Mouse (Mus musculus): ENCODE results near the gene Apobec1. TPM values are rescaled to one million over a fixed set of nuclear protein-coding genes. Genes with fewer than 3 reads are reported as not detected.

The Apobec1 gene
- total and polyA plus RNA-seq, 3 experiments = 4.5 to 5.8 TPM; not detected in 1

- Histone ChIP-seq H3K79me2 (ENCODE audit: control insufficient read depth, insufficient read depth, low read length, poor library complexity) (peaks cover 24% of the 10 kb centered on the region), H3K9me3 (replicated peaks; ENCODE audit: insufficient read depth, low read length) (no peaks in the 10 kb centered on the region), H3K36me3 (ENCODE audit: control insufficient read depth in 1 of 2, insufficient read depth in 2 of 2, low read length in 2 of 2) (peaks cover 0 to 17% of the 10 kb centered on the region in 2 experiments; a peak in 3 of 4 replicates), H3K27me3 (ENCODE audit: control insufficient read depth in 1 of 2, insufficient read depth in 2 of 2, low read length in 2 of 2) (no peaks in the 10 kb centered on the region), H3K4me3 (ENCODE audit: control insufficient read depth in 1 of 2, insufficient read depth in 1 of 2, low read depth in 2 of 2, low read length in 2 of 2) (peak overlapping the region; percentile 66 to 76), H3K9ac (ENCODE audit: control insufficient read depth, low read depth, low read length, poor library complexity, severe bottlenecking) (peak overlapping the region; percentile 78), H3K4me1 (ENCODE audit: control insufficient read depth in 1 of 2, insufficient read depth in 2 of 2, low read length in 2 of 2) (peaks cover 7 to 22% of the 10 kb centered on the region in 2 experiments), H3K27ac (ENCODE audit: control insufficient read depth, low read depth, low read length) (peak overlapping the region; percentile 86)
- peak; percentile 69 for DNase-seq (ENCODE audit: low read depth, low spot score)
- TF ChIP-seq MAZ (IDR thresholded peaks at IDR 0.05; ENCODE audit: low read depth, low read length) = no peak
- no peak; the same call in 1 of the 2 replicates for TF ChIP-seq ETS1 (IDR thresholded peaks at IDR 0.05; ENCODE audit: low read depth, low read length)
- TF ChIP-seq USF2 (IDR thresholded peaks at IDR 0.05; ENCODE audit: borderline replicate concordance in 1 of 2, insufficient read depth in 1 of 2, low read depth in 1 of 2, low read length in 2 of 2) = no peak
- 0 out of 2 replicates have a peak, but pooled peaks have one; percentile 28 for TF ChIP-seq ZMIZ1 (IDR thresholded peaks at IDR 0.05; ENCODE audit: low read depth, low read length)
- no peak for TF ChIP-seq RCOR1 (IDR thresholded peaks at IDR 0.05; ENCODE audit: low read depth, low read length)
- no peak for TF ChIP-seq SMC3 (IDR thresholded peaks at IDR 0.05; ENCODE audit: low read depth, low read length)
- no peak for TF ChIP-seq MXI1 (IDR thresholded peaks at IDR 0.05; ENCODE audit: low read depth, low read length)
- no peak for TF ChIP-seq MYB (IDR thresholded peaks at IDR 0.05; ENCODE audit: low read depth, low read length)
- TF ChIP-seq ELF1 (IDR thresholded peaks at IDR 0.05; ENCODE audit: low read depth, low read length) = no peak
- TF ChIP-seq HCFC1 (IDR thresholded peaks at IDR 0.05; ENCODE audit: low read depth, low read length) = 0 out of 2 replicates have a peak, but pooled peaks have one; percentile 9
- no peak; the same call in 1 of the 2 replicates for TF ChIP-seq SIN3A (IDR thresholded peaks at IDR 0.05; ENCODE audit: low read length)
- no peak for TF ChIP-seq MAFK (IDR thresholded peaks at IDR 0.05; ENCODE audit: borderline replicate concordance, low read depth, low read length)
- TF ChIP-seq CHD1 (IDR thresholded peaks at IDR 0.05; ENCODE audit: low read depth, low read length) = peak; percentile 91; the same call in 1 of the 2 replicates
- no peak for TF ChIP-seq NRF1 (IDR thresholded peaks at IDR 0.05; ENCODE audit: insufficient read depth, low read depth, low read length, poor library complexity, severe bottlenecking)
- peak in 1 of 2 experiments; percentile 31; a peak in 1 of 4 replicates for TF ChIP-seq EP300 (IDR thresholded peaks at IDR 0.05; ENCODE audit: low read depth in 1 of 2, low read length in 2 of 2)
- TF ChIP-seq ZNF384 (IDR thresholded peaks at IDR 0.05; ENCODE audit: low read depth, low read length) = no peak
- no peak for TF ChIP-seq ZC3H11A (IDR thresholded peaks at IDR 0.05; ENCODE audit: low read depth, low read length)
- TF ChIP-seq BHLHE40 (IDR thresholded peaks at IDR 0.05; ENCODE audit: borderline replicate concordance, low read depth, low read length) = no peak
- TF ChIP-seq GATA1 (IDR thresholded peaks at IDR 0.05; ENCODE audit: low read depth, low read length) = no peak
- no peak for TF ChIP-seq USF1 (IDR thresholded peaks at IDR 0.05; ENCODE audit: low read depth, low read length)
- no peak; the same call in 1 of the 2 replicates for TF ChIP-seq TCF12 (IDR thresholded peaks at IDR 0.05; ENCODE audit: low read depth, low read length)
- TF ChIP-seq NELFE (IDR thresholded peaks at IDR 0.05; ENCODE audit: low read depth, low read length) = no peak; the same call in 1 of the 2 replicates
Measured at GRCm38 (mm10) chr6:122608434-122609376, 6.5 kb upstream of the Apobec1 start.

Measured in MEL (cell line).